Mouse (Mus musculus) liver, embryonic 15.5 days (tissue): ENCODE results near the gene Bzw1. TPM values are rescaled to one million over a fixed set of nuclear protein-coding genes. Genes with fewer than 3 reads are reported as not detected.

Experiments
- polyA plus RNA-seq: library from polyadenylated mRNA; unstranded; fragments of >200 nt; fragmentation: Nextera tagmentation; extraction: Ambion mirVana; gene quantifications from 2 replicates; pipeline ENCODE4 v1.2.1, GENCODE M21; 2015

Bzw1 gene
- polyA plus RNA-seq, 1 experiment from 2014 or later: 123 TPM

Other genes starting within 250 kb of the Bzw1 start
- gene Aox4, start 182.5 kb upstream of the Bzw1 start, polyA plus RNA-seq: 0.09 and 0.24 TPM in 2 replicates
- not detected in 2 replicates for gene Aox2, start 114.6 kb upstream of the Bzw1 start, polyA plus RNA-seq
- 79.8 TPM in 2 replicates for gene Clk1, start 31.2 kb downstream of the Bzw1 start, polyA plus RNA-seq
- gene Nif3l1, start 52.3 kb downstream of the Bzw1 start, polyA plus RNA-seq: 13.2 and 13.9 TPM in 2 replicates
- 20.3 and 20.5 TPM in 2 replicates for gene Ppil3, start 52.6 kb downstream of the Bzw1 start, polyA plus RNA-seq
- gene Orc2, start 112.2 kb downstream of the Bzw1 start, polyA plus RNA-seq: 28.0 and 28.6 TPM in 2 replicates
- 3.5 and 3.6 TPM in 2 replicates for gene Fam126b, start 193.4 kb downstream of the Bzw1 start, polyA plus RNA-seq
- 73.6 and 93.0 TPM in 2 replicates for gene Ndufb3, start 193.5 kb downstream of the Bzw1 start, polyA plus RNA-seq